Mouse (Mus musculus) testis, adult 2 months (tissue): Measurements from ENCODE around the gene Gm21985.

Experiments used
- CTCF ChIP-seq: fragments of 200-500 bp; IDR thresholded peaks from 2 replicates; pipeline ENCODE4 v1.5.1; 2012; ENCODE audit warnings: low read depth, mild to moderate bottlenecking, inconsistent platforms, low read length, moderate library complexity; ENCODE audit not compliant: control insufficient read depth, insufficient read depth, insufficient replicate concordance
- POLR2A ChIP-seq: fragments of 200-500 bp; IDR thresholded peaks from 2 replicates; pipeline ENCODE4 v1.6.1; 2012; ENCODE audit warnings: low read depth, mild to moderate bottlenecking, inconsistent platforms, low read length, moderate library complexity; ENCODE audit not compliant: control insufficient read depth

- TF ChIP-seq CTCF (no peak), POLR2A (no peak)
Measured at GRCm38 (mm10) chr2:112249780-112250453, 16.2 kb upstream of the Gm21985 start.
